Mouse (Mus musculus) layer of hippocampus, adult 11-12 months (tissue): ENCODE results near the gene Lrmda.

Experiments
- DNase-seq: peaks from one replicate; pipeline ENCODE4 v3.0.0; 2022; ENCODE audit warnings: low spot score

The Lrmda gene

GRCm38 (mm10) chr14:21992321-21992885 is 27.1 kb upstream of the Lrmda start:
- DNase-seq: no peak

DNA sequence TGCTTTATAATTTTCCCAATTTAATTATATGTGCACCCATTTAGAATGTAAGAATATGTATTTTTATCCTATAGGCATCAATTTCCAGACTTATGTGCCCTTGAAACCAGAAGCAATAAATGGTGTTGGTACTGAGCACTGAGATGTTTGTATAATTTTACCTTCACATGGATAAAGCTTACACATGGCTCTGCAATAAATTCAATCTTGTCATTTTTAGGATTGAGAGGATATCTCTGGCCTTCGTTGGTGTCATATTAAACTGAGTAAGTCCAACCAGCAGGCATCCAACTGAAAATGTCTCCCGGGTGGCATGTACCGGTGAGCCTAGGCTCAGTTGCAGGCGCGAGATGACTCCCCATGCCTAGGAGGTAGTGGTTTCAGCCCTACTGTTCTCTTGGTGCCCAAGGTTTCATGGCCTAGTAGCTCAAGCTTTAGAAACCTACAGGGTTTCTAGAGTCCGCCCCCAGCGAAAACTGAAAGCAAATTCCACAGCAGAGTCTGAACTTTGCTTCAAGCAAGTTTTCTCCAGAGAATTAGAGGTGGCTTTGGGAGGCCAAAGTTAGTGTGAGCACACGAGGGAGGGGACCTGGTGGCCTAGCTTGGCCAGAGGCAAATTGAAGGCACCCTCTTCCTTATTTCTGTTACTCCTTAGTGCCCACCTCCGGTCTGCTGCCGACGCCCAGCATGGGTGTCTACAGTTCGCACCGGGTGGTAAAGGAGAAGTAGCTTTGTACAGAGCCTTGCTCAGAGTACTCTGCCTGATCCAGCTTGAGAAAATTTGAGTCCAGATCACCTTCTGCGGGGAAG is 26.1 kb upstream of the Lrmda start:
- DNase-seq: peak; percentile 6

DNA sequence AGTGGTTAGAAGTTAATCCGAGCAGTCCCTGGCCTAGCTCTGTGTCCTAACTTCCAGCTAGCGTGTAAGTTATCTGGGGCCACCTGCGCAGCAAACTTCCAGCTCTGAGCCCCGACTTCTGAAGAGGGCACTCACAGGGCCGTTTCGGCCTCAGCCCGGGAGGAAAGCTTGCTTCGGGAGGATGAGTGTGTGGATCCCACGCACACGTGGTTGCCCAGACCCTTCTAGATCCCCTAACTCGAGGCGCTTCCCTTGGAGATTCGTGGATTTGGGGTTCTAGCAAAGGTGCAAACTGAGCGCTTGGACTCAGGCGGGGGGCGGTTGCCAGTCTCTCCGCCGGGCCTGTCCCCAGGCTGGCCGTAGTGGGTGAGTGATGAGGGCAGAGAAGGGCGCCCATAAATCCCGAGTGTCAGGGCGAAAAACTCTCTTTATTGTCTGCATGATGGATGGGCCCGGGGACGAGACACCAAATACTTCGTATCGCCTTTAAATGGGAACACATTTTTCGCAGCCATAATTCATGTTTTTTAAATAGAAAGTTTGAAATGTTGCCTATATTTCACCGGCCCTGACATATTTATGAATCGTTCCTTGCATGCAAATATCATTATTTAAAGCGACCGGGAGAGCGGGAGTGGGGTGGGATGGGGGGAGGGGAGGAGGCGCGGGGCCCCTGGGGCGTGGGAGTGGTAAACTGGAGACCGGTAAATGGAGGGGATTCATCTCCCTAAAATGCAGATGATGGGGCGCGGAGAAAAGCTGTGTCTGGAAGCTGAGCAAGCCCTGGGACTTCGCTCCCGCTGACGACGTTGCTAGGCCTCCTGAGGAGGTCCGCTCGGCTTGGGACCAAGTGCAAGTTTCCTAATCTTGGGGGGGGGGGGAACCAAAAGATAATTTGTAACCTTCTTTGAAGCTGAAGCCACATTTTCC is 25.2 kb upstream of the Lrmda start:
- no peak for DNase-seq

GRCm38 (mm10) chr14:21995031-21995754 is 24.3 kb upstream of the Lrmda start:
- DNase-seq: peak; percentile 40

- DNase-seq: no peak
Measured at GRCm38 (mm10) chr14:21999588-21999987, 19.9 kb upstream of the Lrmda start.

GRCm38 (mm10) chr14:22003231-22003630 is 16.3 kb upstream of the Lrmda start:
- no peak for DNase-seq

- no peak for DNase-seq
Measured at GRCm38 (mm10) chr14:22003631-22004030, 15.9 kb upstream of the Lrmda start.

GRCm38 (mm10) chr14:22004943-22005342 is 14.6 kb upstream of the Lrmda start:
- DNase-seq: no peak

GRCm38 (mm10) chr14:22007006-22007405 is 12.5 kb upstream of the Lrmda start:
- DNase-seq: no peak

DNA sequence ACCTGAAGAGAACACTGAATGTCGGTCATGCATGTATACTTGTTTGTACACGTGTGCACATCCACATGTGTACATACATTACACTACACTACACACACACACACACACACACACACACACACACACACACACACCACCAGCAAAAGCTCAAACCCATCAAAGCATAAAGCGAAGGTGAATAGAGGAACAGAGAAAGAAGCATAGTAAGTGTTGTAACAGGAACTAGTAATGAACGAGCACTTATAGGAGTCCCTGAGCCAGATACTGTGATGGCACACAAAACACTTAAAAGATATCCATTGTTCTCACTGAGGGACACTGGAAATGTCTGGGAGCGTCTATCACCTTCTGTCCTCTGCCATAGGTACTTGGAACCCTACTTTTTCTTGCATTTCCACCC is 5.2 kb upstream of the Lrmda start:
- no peak for DNase-seq

GRCm38 (mm10) chr14:22014781-22015180 is 4.7 kb upstream of the Lrmda start:
- no peak for DNase-seq

DNA sequence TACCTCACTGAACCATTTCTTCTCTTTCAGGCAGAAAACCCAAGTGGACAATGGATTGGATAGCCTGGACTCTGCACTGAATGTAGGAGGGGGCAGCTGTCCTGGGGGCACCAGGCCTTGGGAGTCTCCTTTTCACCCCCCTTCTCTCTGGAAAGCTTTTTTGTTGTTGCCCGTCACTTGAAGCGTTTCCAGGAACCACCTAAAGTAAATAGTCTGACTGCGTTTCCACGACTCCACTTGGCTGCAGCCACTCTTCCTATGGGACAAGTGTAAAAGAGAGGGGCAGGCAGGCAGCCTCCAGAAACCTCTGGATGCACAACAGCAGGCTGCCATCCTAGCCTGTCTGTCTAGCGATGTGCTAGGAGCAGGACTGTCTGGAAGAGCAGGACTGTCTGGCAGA is 2.5 kb upstream of the Lrmda start:
- no peak for DNase-seq

GRCm38 (mm10) chr14:22019949-22020845 is 685 bp downstream of the Lrmda start:
- no peak for DNase-seq

DNA sequence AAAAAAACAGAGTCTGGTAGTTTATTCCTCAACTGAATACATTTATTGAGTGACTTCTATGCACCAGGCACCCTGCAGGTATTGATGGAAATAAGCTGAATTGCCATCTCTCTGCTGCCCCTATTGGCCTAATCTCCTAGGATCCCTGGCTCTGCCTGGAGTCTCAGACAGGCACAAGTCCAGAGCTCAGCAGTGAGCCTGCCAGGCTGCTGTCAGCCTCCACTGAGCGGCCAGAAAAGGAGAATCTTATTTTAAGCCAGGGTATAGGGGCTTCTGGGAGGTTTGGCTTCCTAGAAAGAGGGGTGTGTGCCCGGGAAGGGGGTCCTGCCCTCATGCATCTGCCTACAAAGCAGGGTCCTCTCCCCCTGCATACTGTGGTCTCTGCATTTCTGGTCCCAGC is 1.4 kb downstream of the Lrmda start:
- peak; percentile 53 for DNase-seq

DNA sequence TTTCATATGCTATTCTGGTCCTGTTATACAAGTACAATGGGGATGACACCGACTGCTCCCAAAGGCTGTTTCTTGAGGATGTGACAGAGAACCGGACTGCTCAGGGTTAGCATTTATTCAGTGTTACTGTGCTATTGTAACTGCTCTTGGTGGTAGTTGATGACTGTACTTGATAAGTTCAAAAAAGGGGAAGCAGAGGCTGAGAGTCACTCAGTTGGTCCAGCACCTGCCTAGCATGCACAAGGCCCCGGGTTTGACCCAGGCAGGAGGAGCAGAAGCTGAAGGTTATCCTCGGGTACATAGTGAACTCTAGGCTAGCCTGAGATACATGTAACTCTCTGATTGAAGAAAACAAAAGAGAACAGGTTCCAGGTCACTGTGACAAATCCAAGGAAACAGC is 4.0 kb downstream of the Lrmda start:
- no peak for DNase-seq

GRCm38 (mm10) chr14:22035900-22036299 is 16.4 kb downstream of the Lrmda start:
- DNase-seq: no peak

GRCm38 (mm10) chr14:22036338-22036737 is 16.8 kb downstream of the Lrmda start:
- no peak for DNase-seq

DNA sequence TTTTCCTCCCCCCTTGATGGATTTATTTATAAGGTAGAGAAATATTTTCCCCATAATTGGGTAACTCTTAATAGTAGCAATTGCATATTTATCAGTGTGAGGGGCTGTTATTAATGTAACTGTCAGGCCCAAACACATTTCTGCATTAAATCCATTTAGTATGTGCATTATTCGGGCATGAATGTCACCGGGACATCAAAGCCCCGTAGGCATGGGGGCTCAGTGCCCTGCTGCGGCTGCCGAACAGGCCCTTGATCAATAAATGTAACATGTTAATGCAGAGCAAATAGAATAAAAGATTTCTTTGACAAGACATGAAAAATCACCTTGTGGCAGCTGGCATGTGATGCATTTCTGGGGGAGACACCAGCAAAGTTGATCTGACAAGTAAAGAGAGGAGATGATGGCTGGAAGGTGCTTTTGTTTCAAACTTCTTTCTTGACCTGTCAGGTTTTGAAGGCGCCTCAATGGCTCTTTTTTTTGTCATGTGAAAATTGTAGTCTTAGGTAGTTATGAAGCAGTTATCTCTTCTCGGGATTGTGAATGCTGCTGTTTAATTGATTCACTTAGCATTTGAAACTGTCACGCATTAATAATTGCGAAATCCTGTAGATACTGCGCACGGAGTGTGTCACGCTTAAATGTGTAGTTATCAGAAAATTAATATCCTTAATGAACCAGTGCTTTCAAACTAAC is 17.4 kb downstream of the Lrmda start:
- no peak for DNase-seq

GRCm38 (mm10) chr14:22037498-22038131 is 18.1 kb downstream of the Lrmda start:
- DNase-seq: no peak

- DNase-seq: no peak
Measured at GRCm38 (mm10) chr14:22042146-22042545, 22.6 kb downstream of the Lrmda start.
